Comparison of ENCODE assay signal across 25 mouse cellular contexts in the genomic region with DNA sequence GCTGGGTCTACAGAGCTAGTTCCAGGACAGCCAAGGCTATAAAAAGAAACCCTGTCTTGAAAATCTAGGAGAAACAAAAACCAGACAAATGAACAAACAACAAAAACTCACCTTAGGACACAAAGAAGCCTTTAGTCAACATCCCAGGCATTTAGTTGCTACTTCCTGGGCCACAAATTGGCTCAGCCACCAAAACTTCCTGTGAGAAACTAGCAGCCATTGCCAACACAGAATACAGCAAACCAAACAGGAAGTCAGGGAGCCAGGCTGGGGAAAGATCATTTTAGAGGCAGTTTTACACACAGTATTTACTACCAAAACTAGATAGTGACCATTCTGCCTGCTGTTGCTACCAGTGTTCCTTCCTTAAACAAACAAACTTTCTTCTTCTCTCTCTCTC. TPM values are rescaled to one million over a fixed set of nuclear protein-coding genes. Genes with fewer than 3 reads are reported as not detected.
A peak's percentile ranks its signal among the peaks of the same experiment; 100 is the strongest.
DNase-seq lines count a peak whose midpoint lies in the region; ATAC-seq and TF ChIP-seq lines count a peak whose summit lies in the region.
"Had no signal": no experiment of that assay in that cellular context is flagged by ENCODE, and none has a peak within 500 bp of the region (broad histone marks: within the 10 kb centered on the region; RNA-seq: fewer than 3 reads in every experiment).

No protein-coding gene starts in this region.

- no peak for TF ChIP-seq POLR2A in heart, adult 2 months (IDR thresholded peaks at IDR 0.05; ENCODE audit: insufficient read depth, low read depth, low read length)

- DNase-seq in heart, adult 11 months, result peak; percentile 81
- no peak for DNase-seq in heart, adult 2 months
- DNase-seq in lung, embryonic 14.5 days, result peak; percentile 27
- no peak for DNase-seq in lung, postnatal 14 days
- peak; percentile 51 for DNase-seq in CD4-positive helper T cell, adult 2 months (ENCODE audit: low read depth, low spot score)
- peak; percentile 54 for DNase-seq in induced T-regulatory cell, adult 2 months (ENCODE audit: low read depth)
- DNase-seq in midbrain, embryonic 11.5 days (ENCODE audit: low spot score, missing footprints), result no peak
- DNase-seq: cerebellum, postnatal 10 days; embryo, embryonic 11 days; kidney, postnatal 10 days; spleen, adult 18-20 months; thymus, postnatal 36 days had no signal

- no peak overlapping the region for H3K9ac ChIP-seq in heart, adult 2 months (ENCODE audit: low read depth, low read length)
- H3K9ac ChIP-seq in lung, embryonic 14.5 days, result no peak overlapping the region
- no peak overlapping the region for H3K9ac ChIP-seq in midbrain, embryonic 11.5 days (ENCODE audit: low read length)
- H3K9ac ChIP-seq: forebrain, embryonic 15.5 days; limb, embryonic 12.5 days; liver, embryonic 15.5 days; neural tube, embryonic 12.5 days had no signal

- H3K36me3 ChIP-seq in heart, adult 2 months (ENCODE audit: control insufficient read depth, insufficient read depth, low read length), result no peaks in the 10 kb centered on the region
- peaks cover 6% of the 10 kb centered on the region; the same call in 1 of the 2 replicates for H3K36me3 ChIP-seq in lung, embryonic 14.5 days (ENCODE audit: insufficient read depth)
- H3K36me3 ChIP-seq in midbrain, embryonic 11.5 days (ENCODE audit: control insufficient read depth, insufficient read depth, low read length), result no peaks in the 10 kb centered on the region
- H3K36me3 ChIP-seq: liver, embryonic 15.5 days had no signal

- 0 out of 2 replicates have a peak, but pooled peaks cover 2% of the 10 kb centered on the region for H3K79me2 ChIP-seq in heart, adult 2 months (replicated peaks; ENCODE audit: control insufficient read depth, insufficient read depth, low read length)

- no peak overlapping the region for H3K27ac ChIP-seq in heart, adult 2 months
- no peak overlapping the region for H3K27ac ChIP-seq in lung, embryonic 14.5 days (ENCODE audit: low read depth)
- no peak overlapping the region for H3K27ac ChIP-seq in midbrain, embryonic 11.5 days (ENCODE audit: low read depth, low read length)
- H3K27ac ChIP-seq: forebrain, embryonic 15.5 days; limb, embryonic 12.5 days; liver, embryonic 15.5 days; neural tube, embryonic 12.5 days had no signal

- no peaks in the 10 kb centered on the region for H3K27me3 ChIP-seq in heart, adult 2 months (ENCODE audit: control insufficient read depth, insufficient read depth, low read length)
- H3K27me3 ChIP-seq in lung, embryonic 14.5 days (ENCODE audit: insufficient read depth, low read length), result no peaks in the 10 kb centered on the region
- H3K27me3 ChIP-seq in midbrain, embryonic 11.5 days (ENCODE audit: control insufficient read depth, insufficient read depth, low read length), result no peaks in the 10 kb centered on the region
- H3K27me3 ChIP-seq: forebrain, embryonic 15.5 days; limb, embryonic 12.5 days; liver, embryonic 15.5 days; neural tube, embryonic 12.5 days had no signal

- no peak for TF ChIP-seq CTCF in heart, adult 2 months (IDR thresholded peaks at IDR 0.05)
- no peak for TF ChIP-seq CTCF in lung, embryonic 14.5 days (IDR thresholded peaks at IDR 0.05; ENCODE audit: low read depth)

- TF ChIP-seq EP300 in heart, adult 2 months (IDR thresholded peaks at IDR 0.05; ENCODE audit: insufficient read depth, low read depth, low read length), result no peak

- intact Hi-C loops in heart, adult 2 months (cut with DNase I), result loop anchor here (5.0 kb wide), 1 partner anchor 35 kb away; a partner anchor contains a TSS

- ATAC-seq in lung, embryonic 14.5 days (ENCODE audit: insufficient read depth), result no peak
- no peak for ATAC-seq in midbrain, embryonic 11.5 days (ENCODE audit: low FRiP score)
- ATAC-seq: forebrain, embryonic 15.5 days had no signal

- no peaks in the 10 kb centered on the region for H3K9me3 ChIP-seq in lung, embryonic 14.5 days (ENCODE audit: low read depth, low read length)
- H3K9me3 ChIP-seq in midbrain, embryonic 11.5 days (ENCODE audit: control insufficient read depth, low read length), result no peaks in the 10 kb centered on the region
- H3K9me3 ChIP-seq: forebrain, embryonic 15.5 days; G1E; limb, embryonic 12.5 days; liver, embryonic 15.5 days; neural tube, embryonic 12.5 days had no signal

- no peak overlapping the region for H3K4me3 ChIP-seq in heart, adult 2 months
- no peak overlapping the region for H3K4me3 ChIP-seq in lung, embryonic 14.5 days (ENCODE audit: low read depth, low read length)
- H3K4me3 ChIP-seq in midbrain, embryonic 11.5 days (ENCODE audit: low read depth, low read length), result no peak overlapping the region
- H3K4me3 ChIP-seq: forebrain, embryonic 15.5 days; limb, embryonic 12.5 days; liver, embryonic 15.5 days; neural tube, embryonic 12.5 days had no signal

- H3K4me1 ChIP-seq in heart, adult 2 months (ENCODE audit: control insufficient read depth, insufficient read depth, low read length), result peaks cover 4% of the 10 kb centered on the region
- no peaks in the 10 kb centered on the region for H3K4me1 ChIP-seq in lung, embryonic 14.5 days (ENCODE audit: insufficient read depth)
- H3K4me1 ChIP-seq in midbrain, embryonic 11.5 days (ENCODE audit: control insufficient read depth, insufficient read depth, low read length), result peaks cover 6% of the 10 kb centered on the region; the same call in 1 of the 2 replicates

- H3K4me2 ChIP-seq in lung, embryonic 14.5 days, result no peak overlapping the region
- no peak overlapping the region for H3K4me2 ChIP-seq in midbrain, embryonic 11.5 days
- H3K4me2 ChIP-seq: forebrain, embryonic 15.5 days; limb, embryonic 12.5 days; liver, embryonic 15.5 days; neural tube, embryonic 12.5 days had no signal

RNA-seq across cellular contexts. Expression of a gene that starts 2.1 kb away (rescaled TPM):
- 10 to 100 TPM; 24.9 to 25.7 TPM for total RNA-seq in heart, adult 2 months (2021)
- polyA plus RNA-seq in heart, adult 2 months (2012; rRNA removed), result 35.8 and 38.2 TPM in 2 replicates
- polyA plus RNA-seq in lung, embryonic 14.5 days (2014; fragmentation: Nextera tagmentation; extraction: Ambion mirVana), result 22.4 and 24.8 TPM in 2 replicates
- polyA plus RNA-seq in midbrain, embryonic 11.5 days (2014; fragmentation: Nextera tagmentation; extraction: Ambion mirVana), result 11.8 and 12.8 TPM in 2 replicates

RNA-seq across cellular contexts. Expression of a gene that starts 13.7 kb away (rescaled TPM):
- total RNA-seq in heart, adult 2 months (2021), result 1 to 10 TPM; 7.3 to 7.5 TPM
- polyA plus RNA-seq in heart, adult 2 months (2012; rRNA removed), result 20.7 and 27.0 TPM in 2 replicates
- 34.8 and 38.7 TPM in 2 replicates for polyA plus RNA-seq in lung, embryonic 14.5 days (2014; fragmentation: Nextera tagmentation; extraction: Ambion mirVana)
- 2.5 and 4.1 TPM in 2 replicates for polyA plus RNA-seq in midbrain, embryonic 11.5 days (2014; fragmentation: Nextera tagmentation; extraction: Ambion mirVana)
- total RNA-seq: hematopoietic stem cell, adult 5-6 weeks; megakaryocyte-erythroid progenitor cell, adult 5-6 weeks had no signal

RNA-seq across cellular contexts. Expression of a gene that starts 21.7 kb away (rescaled TPM):
- total RNA-seq in heart, adult 2 months (2021), result not detected
- polyA plus RNA-seq in heart, adult 2 months (2012; rRNA removed), result not detected in 2 replicates
- polyA plus RNA-seq in lung, embryonic 14.5 days (2014; fragmentation: Nextera tagmentation; extraction: Ambion mirVana), result not detected in 2 replicates
- polyA plus RNA-seq in midbrain, embryonic 11.5 days (2014; fragmentation: Nextera tagmentation; extraction: Ambion mirVana), result not detected in 2 replicates
- total RNA-seq: adrenal gland, adult 18-20 months; G1E; gastrocnemius, postnatal 4 days; hematopoietic stem cell, adult 5-6 weeks; left cerebral cortex, adult 8-10 months; megakaryocyte-erythroid progenitor cell, adult 5-6 weeks; midbrain, postnatal 0 days had no signal
- polyA plus RNA-seq: forebrain, embryonic 15.5 days; G1E; heart, embryonic 14.5 days; limb, embryonic 12.5 days; liver, embryonic 15.5 days; midbrain, postnatal 0 days; neural tube, embryonic 12.5 days; stomach, embryonic 16.5 days had no signal

RNA-seq across cellular contexts. Expression of a gene that starts 27.2 kb away (rescaled TPM):
- total RNA-seq in heart, adult 2 months (2021), result 1 to 10 TPM; 1.2 to 1.5 TPM
- polyA plus RNA-seq in heart, adult 2 months (2012; rRNA removed), result 3.5 and 3.9 TPM in 2 replicates
- 2.5 and 2.7 TPM in 2 replicates for polyA plus RNA-seq in lung, embryonic 14.5 days (2014; fragmentation: Nextera tagmentation; extraction: Ambion mirVana)
- 1.3 and 1.5 TPM in 2 replicates for polyA plus RNA-seq in midbrain, embryonic 11.5 days (2014; fragmentation: Nextera tagmentation; extraction: Ambion mirVana)
- polyA plus RNA-seq: G1E had no signal

RNA-seq across cellular contexts. Expression of a gene that starts 37.7 kb away (rescaled TPM):
- total RNA-seq in heart, adult 2 months (2021), result 10 to 100 TPM; 43.6 to 51.6 TPM
- 51.7 and 60.9 TPM in 2 replicates for polyA plus RNA-seq in heart, adult 2 months (2012; rRNA removed)
- 153 and 156 TPM in 2 replicates for polyA plus RNA-seq in lung, embryonic 14.5 days (2014; fragmentation: Nextera tagmentation; extraction: Ambion mirVana)
- polyA plus RNA-seq in midbrain, embryonic 11.5 days (2014; fragmentation: Nextera tagmentation; extraction: Ambion mirVana), result 147 and 155 TPM in 2 replicates

Comparison
In these comparisons a context has a peak if more than half of its experiments do, and no peak if none do; other contexts are left out.
1. DNase-seq: peak in heart, adult 11 months (single experiment), lung, embryonic 14.5 days (single experiment), CD4-positive helper T cell, adult 2 months (single experiment) and induced T-regulatory cell, adult 2 months (single experiment); none in heart, adult 2 months (0 of 2), lung, postnatal 14 days (single experiment) and midbrain, embryonic 11.5 days (single experiment).